Mouse (Mus musculus) embryonic facial prominence, embryonic 15.5 days (tissue): ENCODE measurements around the gene Smurf1. TPM values are rescaled to one million over a fixed set of nuclear protein-coding genes. Genes with fewer than 3 reads are reported as not detected.

Experiments used
- ATAC-seq: fragments of 200-750 bp; cut with Nextera tagmentation; 2 replicates; pipeline ENCODE4 v1.8.0; 2017; ENCODE audit warnings: low read depth, moderate TSS enrichment; ENCODE audit not compliant: insufficient number of reproducible peaks, low FRiP score, low TSS enrichment
- H3K27ac ChIP-seq: fragments of 300-500 bp; sonication (generic); replicated peaks from 2 replicates; pipeline ENCODE4 v1.5.1; 2015; ENCODE audit warnings: mild to moderate bottlenecking, inconsistent platforms
- H3K27me3 ChIP-seq: fragments of 300-500 bp; sonication (generic); 2 replicates; pipeline ENCODE4 v1.6.1; 2015; ENCODE audit warnings: inconsistent platforms
- H3K36me3 ChIP-seq: fragments of 300-500 bp; sonication (generic); 2 replicates; pipeline ENCODE4 v1.6.1; 2015; ENCODE audit warnings: mild to moderate bottlenecking, inconsistent platforms
- H3K4me1 ChIP-seq: fragments of 300-500 bp; sonication (generic); 2 replicates; pipeline ENCODE4 v1.6.1; 2015; ENCODE audit warnings: inconsistent platforms
- H3K4me2 ChIP-seq: fragments of 300-500 bp; sonication (generic); replicated peaks from 2 replicates; pipeline ENCODE4 v1.6.1; 2015; ENCODE audit warnings: mild to moderate bottlenecking, inconsistent platforms
- H3K4me3 ChIP-seq: fragments of 300-500 bp; sonication (generic); replicated peaks from 2 replicates; pipeline ENCODE4 v1.5.1; 2015; ENCODE audit warnings: mild to moderate bottlenecking, inconsistent platforms
- H3K9ac ChIP-seq: fragments of 300-500 bp; sonication (generic); 2 replicates; pipeline ENCODE4 v1.6.1; 2015; ENCODE audit warnings: inconsistent platforms
- H3K9me3 ChIP-seq: fragments of 300-500 bp; sonication (generic); replicated peaks from 2 replicates; pipeline ENCODE4 v1.6.1; 2016; ENCODE audit warnings: inconsistent platforms
- WGBS: fragments of 180-500 bp; shearing (Covaris S2); methylation state at CpG from one replicate; pipeline ENCODE4 v1.1.7; 2015; 5-methylcytosine and 5-hydroxymethylcytosine counted together
- polyA plus RNA-seq: library from polyadenylated mRNA; unstranded; fragments of >200 nt; fragmentation: Nextera tagmentation; extraction: Ambion mirVana; gene quantifications from 2 replicates; pipeline ENCODE4 v1.2.1, GENCODE M21; 2015

The Smurf1 gene
- polyA plus RNA-seq, 1 experiment from 2014 or later, result 18.5 TPM

DNA sequence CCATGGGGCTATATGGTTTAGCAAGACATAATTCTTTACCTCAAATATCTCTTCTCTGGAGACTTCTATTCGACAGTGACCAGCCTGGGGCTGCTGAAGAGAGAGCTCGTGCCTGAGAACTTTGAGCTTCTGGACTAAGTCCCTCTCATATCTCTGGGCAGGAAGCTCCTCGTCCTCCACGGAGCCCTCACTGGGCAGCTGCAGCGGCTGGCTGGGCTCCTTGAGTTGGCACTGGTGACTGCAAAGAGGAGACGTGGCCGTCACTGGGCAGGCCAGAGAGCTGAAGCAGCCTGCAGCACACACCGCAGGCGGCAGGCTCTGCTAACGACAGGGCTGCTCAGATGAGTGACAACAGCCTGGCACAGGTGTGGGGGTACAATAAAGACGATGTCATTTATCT, 74.4 kb downstream of the Smurf1 start:
- no peak for ATAC-seq
- Histone ChIP-seq H3K9me3 (no peaks in the 10 kb centered on the region), H3K27me3 (no peaks in the 10 kb centered on the region), H3K36me3 (peaks cover 92% of the 10 kb centered on the region), H3K9ac (no peak overlapping the region), H3K4me2 (no peak overlapping the region), H3K4me1 (no peaks in the 10 kb centered on the region), H3K27ac (no peak overlapping the region), H3K4me3 (no peak overlapping the region)
- 90% methylated on average over 11 of the region's 11 CpGs for WGBS

GRCm38 (mm10) chr5:144885968-144886650, 79.5 kb downstream of the Smurf1 start:
- 88% methylated on average over 9 of the region's 9 CpGs for WGBS

GRCm38 (mm10) chr5:144884629-144885217, 80.9 kb downstream of the Smurf1 start:
- no peak for ATAC-seq
- H3K27me3 ChIP-seq, result no peaks in the 10 kb centered on the region
- no peak overlapping the region for H3K4me2 ChIP-seq
- no peaks in the 10 kb centered on the region for H3K9me3 ChIP-seq
- whole genome bisulfite sequencing, result 75% methylated on average over 13 of the region's 13 CpGs
- no peak overlapping the region for H3K4me3 ChIP-seq
- peaks cover 98% of the 10 kb centered on the region for H3K36me3 ChIP-seq
- H3K9ac ChIP-seq, result no peak overlapping the region
- H3K27ac ChIP-seq, result no peak overlapping the region
- H3K4me1 ChIP-seq, result no peaks in the 10 kb centered on the region

More at GRCm38 (mm10) chr5:144885968-144886650, 79.5 kb downstream of the Smurf1 start:
- H3K9ac ChIP-seq, result no peak overlapping the region
- no peak for ATAC-seq
- no peaks in the 10 kb centered on the region for H3K27me3 ChIP-seq
- H3K9me3 ChIP-seq, result no peaks in the 10 kb centered on the region
- H3K36me3 ChIP-seq, result peaks cover 97% of the 10 kb centered on the region
- H3K4me1 ChIP-seq, result no peaks in the 10 kb centered on the region
- H3K4me3 ChIP-seq, result no peak overlapping the region
- H3K27ac ChIP-seq, result no peak overlapping the region
- no peak overlapping the region for H3K4me2 ChIP-seq

DNA sequence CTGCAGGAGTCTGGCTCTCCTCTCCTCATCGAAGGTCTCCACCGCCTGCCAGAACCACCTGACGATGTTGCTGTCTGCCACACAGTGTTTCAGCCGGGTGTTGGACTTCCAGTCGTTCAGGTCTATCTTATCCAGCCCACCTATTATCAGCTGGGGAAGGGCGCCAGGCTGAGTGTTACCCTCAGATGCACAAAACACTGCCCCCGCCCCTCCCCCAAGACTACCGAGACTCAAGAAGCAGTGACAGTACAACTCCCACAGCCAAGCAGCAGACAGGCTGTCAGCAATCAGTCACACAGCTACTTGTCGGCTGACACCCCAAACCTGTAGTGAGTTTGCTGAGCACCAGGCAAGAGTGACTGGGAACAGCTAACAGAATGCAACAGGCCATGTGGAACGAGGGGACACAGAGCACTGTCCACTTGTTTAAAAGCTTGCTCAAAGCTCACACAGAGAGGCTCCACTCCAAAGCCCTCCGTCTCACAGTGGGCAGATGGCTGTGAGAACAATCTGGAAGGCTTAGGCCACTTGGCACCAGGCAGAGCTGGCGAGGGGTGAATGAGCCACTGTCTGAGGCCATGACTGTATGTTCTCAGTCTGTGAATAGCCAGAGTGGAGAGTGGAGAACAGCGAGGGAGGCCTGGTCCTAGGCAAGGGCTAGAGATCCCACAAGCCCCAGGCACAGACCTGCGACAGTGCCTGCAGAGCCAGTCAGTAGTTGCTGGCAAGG, 83.8 kb downstream of the Smurf1 start:
- ATAC-seq, result no peak
- H3K9me3 ChIP-seq, result no peaks in the 10 kb centered on the region
- no peak overlapping the region for H3K4me2 ChIP-seq
- no peaks in the 10 kb centered on the region for H3K4me1 ChIP-seq
- no peak overlapping the region for H3K4me3 ChIP-seq
- 89% methylated on average over 14 of the region's 14 CpGs for WGBS
- no peaks in the 10 kb centered on the region for H3K27me3 ChIP-seq
- no peak overlapping the region for H3K9ac ChIP-seq
- no peak overlapping the region for H3K27ac ChIP-seq
- H3K36me3 ChIP-seq, result peaks cover 91% of the 10 kb centered on the region

- 89% methylated on average over 15 of the region's 15 CpGs for WGBS
- H3K4me2 ChIP-seq, result no peak overlapping the region
- no peaks in the 10 kb centered on the region for H3K27me3 ChIP-seq
- H3K4me3 ChIP-seq, result no peak overlapping the region
- 0 out of 2 replicates have a peak overlapping the region, but pooled peaks have one; percentile 11 for H3K27ac ChIP-seq
- ATAC-seq, result no peak
- H3K36me3 ChIP-seq, result peaks cover 45% of the 10 kb centered on the region
- no peaks in the 10 kb centered on the region for H3K4me1 ChIP-seq
- H3K9me3 ChIP-seq, result no peaks in the 10 kb centered on the region
- no peak overlapping the region for H3K9ac ChIP-seq
These were observed 88.6 kb downstream of the Smurf1 start for GRCm38 (mm10) chr5:144877021-144877420.

DNA sequence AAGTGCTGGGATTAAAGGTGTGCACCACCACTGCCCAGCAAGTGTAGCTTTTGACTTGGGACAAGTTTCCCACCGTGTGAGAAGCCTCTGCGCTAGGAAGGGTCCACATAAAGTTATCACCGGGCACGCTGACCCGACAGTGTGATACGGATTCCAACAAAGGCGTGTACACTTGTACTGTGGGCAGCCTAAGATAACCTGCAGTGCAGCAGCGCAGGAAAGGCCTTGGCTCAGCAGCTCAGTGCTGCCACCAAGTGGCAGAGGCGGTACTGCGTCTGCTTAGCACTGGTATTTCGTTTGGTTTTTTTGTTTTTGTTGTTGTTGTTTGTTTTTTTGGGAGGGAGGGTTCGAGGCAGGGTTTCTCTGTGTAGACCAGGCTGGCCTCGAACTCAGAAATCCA, 89.8 kb downstream of the Smurf1 start:
- Histone ChIP-seq H3K27ac (no peak overlapping the region), H3K4me3 (no peak overlapping the region), H3K9me3 (no peaks in the 10 kb centered on the region), H3K27me3 (no peaks in the 10 kb centered on the region), H3K36me3 (peaks cover 34% of the 10 kb centered on the region), H3K4me2 (no peak overlapping the region), H3K9ac (no peak overlapping the region), H3K4me1 (no peaks in the 10 kb centered on the region)
- ATAC-seq, result no peak; the same call in 1 of the 2 replicates
- WGBS, result 15% methylated on average over 13 of the region's 13 CpGs

GRCm38 (mm10) chr5:144875227-144875626, 90.4 kb downstream of the Smurf1 start:
- WGBS, result 88% methylated on average over 6 of the region's 6 CpGs
- no peak for ATAC-seq

DNA sequence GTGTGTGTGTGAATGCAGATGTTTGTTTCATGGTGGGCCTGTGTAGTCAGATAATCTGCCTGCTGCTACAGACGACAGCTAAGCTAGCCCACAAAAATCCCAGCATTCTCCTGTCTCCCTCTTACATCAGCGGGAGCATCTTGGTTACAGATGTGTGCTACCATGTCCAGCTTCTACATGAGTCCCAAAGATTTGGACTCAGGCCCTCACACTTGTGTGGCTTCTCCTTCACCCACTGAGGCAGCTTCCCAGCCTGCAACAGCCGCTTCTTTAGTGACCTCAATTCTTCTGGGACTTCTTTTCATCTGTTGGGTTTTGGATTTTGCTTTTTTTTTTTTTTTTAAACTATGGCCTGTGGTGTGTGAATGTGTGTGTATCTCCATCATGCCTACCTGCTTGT, 92.8 kb downstream of the Smurf1 start:
- no peaks in the 10 kb centered on the region for H3K27me3 ChIP-seq
- H3K27ac ChIP-seq, result no peak overlapping the region
- ATAC-seq, result no peak
- no peaks in the 10 kb centered on the region for H3K9me3 ChIP-seq
- peaks cover 7% of the 10 kb centered on the region for H3K36me3 ChIP-seq
- H3K4me3 ChIP-seq, result no peak overlapping the region
- H3K9ac ChIP-seq, result no peak overlapping the region
- no peak overlapping the region for H3K4me2 ChIP-seq
- WGBS, result 40% methylated on average over 3 of the region's 3 CpGs
- H3K4me1 ChIP-seq, result no peaks in the 10 kb centered on the region

More at GRCm38 (mm10) chr5:144875227-144875626, 90.4 kb downstream of the Smurf1 start:
- Histone ChIP-seq H3K9me3 (no peaks in the 10 kb centered on the region), H3K36me3 (peaks cover 27% of the 10 kb centered on the region), H3K4me3 (no peak overlapping the region), H3K9ac (no peak overlapping the region), H3K4me2 (no peak overlapping the region), H3K4me1 (no peaks in the 10 kb centered on the region), H3K27ac (no peak overlapping the region), H3K27me3 (no peaks in the 10 kb centered on the region)

- Histone ChIP-seq H3K27ac (no peak overlapping the region; the same call in 1 of the 2 replicates), H3K27me3 (no peaks in the 10 kb centered on the region), H3K36me3 (peaks cover 4% of the 10 kb centered on the region), H3K9ac (no peak overlapping the region), H3K4me1 (no peaks in the 10 kb centered on the region), H3K4me3 (no peak overlapping the region), H3K4me2 (no peak overlapping the region), H3K9me3 (no peaks in the 10 kb centered on the region)
- no peak for ATAC-seq
- WGBS, result 59% methylated on average over 5 of the region's 5 CpGs
These were observed 93.3 kb downstream of the Smurf1 start for GRCm38 (mm10) chr5:144872326-144872725.

DNA sequence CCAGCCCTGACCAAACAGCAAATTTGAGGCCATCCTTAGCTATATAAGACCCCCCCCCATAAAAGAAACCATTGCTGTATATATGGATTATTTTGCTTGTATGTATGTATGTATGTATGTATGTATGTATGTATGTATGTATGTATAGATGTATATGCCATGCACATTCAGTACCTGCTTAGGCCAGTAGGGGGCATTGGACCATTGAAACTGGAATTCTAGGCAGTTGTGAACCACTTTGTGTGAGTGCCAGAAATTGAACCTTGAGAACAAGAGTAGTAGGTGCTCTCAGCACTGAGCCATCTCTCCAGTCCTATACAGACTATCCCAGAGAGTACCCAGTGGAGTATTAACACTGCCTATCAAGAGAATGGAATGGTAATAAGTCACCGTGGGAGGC, 93.9 kb downstream of the Smurf1 start:
- H3K4me2 ChIP-seq, result no peak overlapping the region
- no peaks in the 10 kb centered on the region; the same call in 1 of the 2 replicates for H3K36me3 ChIP-seq
- whole genome bisulfite sequencing, result 86% methylated on average over 1 of the region's 1 CpGs
- H3K4me1 ChIP-seq, result no peaks in the 10 kb centered on the region
- H3K9ac ChIP-seq, result no peak overlapping the region
- H3K4me3 ChIP-seq, result no peak overlapping the region
- no peak overlapping the region for H3K27ac ChIP-seq
- H3K27me3 ChIP-seq, result no peaks in the 10 kb centered on the region
- no peaks in the 10 kb centered on the region for H3K9me3 ChIP-seq
- ATAC-seq, result no peak

DNA sequence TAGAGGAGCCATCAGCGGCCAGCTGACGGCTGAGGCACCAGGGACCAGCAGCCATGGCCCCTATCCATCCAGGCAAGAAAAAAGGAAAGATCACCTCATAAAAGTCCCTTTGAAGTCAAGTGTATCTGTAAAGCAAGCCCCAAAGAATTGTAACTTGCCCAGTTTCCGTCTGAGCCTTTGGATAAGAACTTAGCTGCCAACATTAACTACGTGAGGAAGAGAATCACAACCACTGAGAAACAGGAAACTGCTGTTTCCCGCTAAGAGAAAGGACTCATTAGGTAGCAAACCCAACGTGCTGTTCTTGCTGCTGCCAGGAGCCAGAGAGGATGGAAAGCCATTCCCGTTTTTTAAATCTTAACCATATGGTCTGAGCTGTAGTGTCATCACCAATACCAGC, 94.9 kb downstream of the Smurf1 start:
- Histone ChIP-seq H3K4me2 (no peak overlapping the region), H3K4me3 (no peak overlapping the region), H3K36me3 (no peaks in the 10 kb centered on the region), H3K9ac (no peak overlapping the region), H3K9me3 (no peaks in the 10 kb centered on the region), H3K27me3 (no peaks in the 10 kb centered on the region), H3K27ac (no peak overlapping the region), H3K4me1 (no peaks in the 10 kb centered on the region)
- ATAC-seq, result no peak
- WGBS, result 54% methylated on average over 7 of the region's 7 CpGs
